Mouse (Mus musculus) MEL (cell line): ENCODE measurements around the gene Gdf11. TPM values are rescaled to one million over a fixed set of nuclear protein-coding genes. Genes with fewer than 3 reads are reported as not detected.

ENCODE experiments used
- DNase-seq: peaks from one replicate; pipeline ENCODE4 v3.0.0; 2011; ENCODE audit warnings: low read depth, low spot score
- H3K27ac ChIP-seq: 2 replicates; pipeline ENCODE4 v1.5.1; 2012; ENCODE audit warnings: low read depth, mild to moderate bottlenecking, control low read depth, low read length, moderate library complexity; ENCODE audit not compliant: control insufficient read depth
- H3K27me3 ChIP-seq, 2 experiments: fragments of 150-350 bp in 1 of 2; sonication (generic) in 1 of 2; 2 replicates each; pipeline ENCODE4 v1.6.1; 2012; ENCODE audit warnings: low read length in 2 of 2, mild to moderate bottlenecking in 2 of 2, improper control_type of control experiment in 1 of 2, moderate library complexity in 1 of 2; ENCODE audit not compliant: insufficient read depth in 2 of 2, control insufficient read depth in 1 of 2
- H3K36me3 ChIP-seq, 2 experiments: 2 replicates each; pipeline ENCODE4 v1.6.1; 2012 to 2014; ENCODE audit warnings: low read length in 2 of 2, improper control_type of control experiment in 1 of 2, inconsistent platforms in 1 of 2, mild to moderate bottlenecking in 1 of 2; ENCODE audit not compliant: insufficient read depth in 2 of 2, control insufficient read depth in 1 of 2
- H3K4me1 ChIP-seq, 2 experiments: fragments of 150-350 bp in 1 of 2; sonication (generic) in 1 of 2; 2 replicates each; pipeline ENCODE4 v1.6.1; 2012; ENCODE audit warnings: low read length in 2 of 2, improper control_type of control experiment in 1 of 2, mild to moderate bottlenecking in 1 of 2; ENCODE audit not compliant: insufficient read depth in 2 of 2, control insufficient read depth in 1 of 2
- H3K4me3 ChIP-seq, 2 experiments: fragments of 150-350 bp in 1 of 2; sonication (generic) in 1 of 2; 2 replicates each; pipeline ENCODE4 v1.5.1; 2012; ENCODE audit warnings: low read depth in 2 of 2, low read length in 2 of 2, mild to moderate bottlenecking in 2 of 2, moderate library complexity in 2 of 2, control low read depth in 1 of 2, improper control_type of control experiment in 1 of 2; ENCODE audit not compliant: control insufficient read depth in 1 of 2, insufficient read depth in 1 of 2
- H3K79me2 ChIP-seq: 2 replicates; pipeline ENCODE4 v1.6.1; 2012; ENCODE audit warnings: mild to moderate bottlenecking, low read length, moderate library complexity; ENCODE audit not compliant: control insufficient read depth, poor library complexity, insufficient read depth
- H3K9ac ChIP-seq: 2 replicates; pipeline ENCODE4 v1.6.1; 2012; ENCODE audit warnings: low read depth, mild to moderate bottlenecking, control low read depth, low read length, moderate library complexity; ENCODE audit not compliant: control insufficient read depth, poor library complexity, severe bottlenecking
- H3K9me3 ChIP-seq: fragments of 150-350 bp; sonication (generic); replicated peaks from 2 replicates; pipeline ENCODE4 v1.6.1; 2012; ENCODE audit warnings: mild to moderate bottlenecking, low read length, improper control_type of control experiment, moderate library complexity; ENCODE audit not compliant: insufficient read depth
- BHLHE40 ChIP-seq: IDR thresholded peaks from 2 replicates; pipeline ENCODE4 v1.6.1; 2012; ENCODE audit warnings: low read depth, mild to moderate bottlenecking, inconsistent platforms, low read length, improper control_type of control experiment, borderline replicate concordance
- E2F4 ChIP-seq: IDR thresholded peaks from 2 replicates; pipeline ENCODE4 v1.6.1; 2011; ENCODE audit warnings: low read depth, low read length, improper control_type of control experiment, borderline replicate concordance
- EP300 ChIP-seq, 2 experiments: IDR thresholded peaks; 2 replicates each; pipeline ENCODE4 v1.6.1; 2011; ENCODE audit warnings: improper control_type of control experiment in 2 of 2, low read length in 2 of 2, low read depth in 1 of 2, mild to moderate bottlenecking in 1 of 2
- ETS1 ChIP-seq: IDR thresholded peaks from 2 replicates; pipeline ENCODE4 v1.6.1; 2012; ENCODE audit warnings: low read depth, mild to moderate bottlenecking, inconsistent platforms, low read length, improper control_type of control experiment, moderate library complexity
- GABPA ChIP-seq: IDR thresholded peaks from 2 replicates; pipeline ENCODE4 v1.6.1; 2012; ENCODE audit warnings: low read depth, mild to moderate bottlenecking, inconsistent platforms, low read length, improper control_type of control experiment, moderate library complexity
- GATA1 ChIP-seq: IDR thresholded peaks from 2 replicates; pipeline ENCODE4 v1.6.1; 2011; ENCODE audit warnings: low read depth, low read length, improper control_type of control experiment
- JUND ChIP-seq: IDR thresholded peaks from 2 replicates; pipeline ENCODE4 v1.6.1; 2011; ENCODE audit warnings: low read depth, mild to moderate bottlenecking, improper control_type of control experiment, low read length
- MAFK ChIP-seq: IDR thresholded peaks from 2 replicates; pipeline ENCODE4 v1.6.1; 2011; ENCODE audit warnings: low read depth, mild to moderate bottlenecking, low read length, improper control_type of control experiment, borderline replicate concordance
- MAX ChIP-seq: IDR thresholded peaks from 2 replicates; pipeline ENCODE4 v1.6.1; 2011; ENCODE audit warnings: low read length, improper control_type of control experiment
- MEF2A ChIP-seq: IDR thresholded peaks from 2 replicates; pipeline ENCODE4 v1.6.1; 2014; ENCODE audit warnings: low read depth, mild to moderate bottlenecking, inconsistent platforms, low read length, improper control_type of control experiment; ENCODE audit not compliant: poor library complexity, insufficient replicate concordance, severe bottlenecking; ENCODE audit errors: extremely low read depth
- MYB ChIP-seq: IDR thresholded peaks from 2 replicates; pipeline ENCODE4 v1.6.1; 2011; ENCODE audit warnings: mild to moderate bottlenecking, low read depth, low read length, improper control_type of control experiment
- MYC ChIP-seq: IDR thresholded peaks from 2 replicates; pipeline ENCODE4 v1.6.1; 2011; ENCODE audit warnings: low read depth, mild to moderate bottlenecking, low read length, improper control_type of control experiment, moderate library complexity
- NELFE ChIP-seq: IDR thresholded peaks from 2 replicates; pipeline ENCODE4 v1.6.1; 2011; ENCODE audit warnings: low read depth, low read length, improper control_type of control experiment
- NRF1 ChIP-seq: IDR thresholded peaks from 2 replicates; pipeline ENCODE4 v1.6.1; 2014; ENCODE audit warnings: low read depth, mild to moderate bottlenecking, inconsistent platforms, low read length, improper control_type of control experiment, moderate library complexity; ENCODE audit not compliant: poor library complexity, insufficient read depth, severe bottlenecking
- POLR2A ChIP-seq, 2 experiments: IDR thresholded peaks; 2 replicates each; pipeline ENCODE4 v1.6.1; 2011 to 2012; ENCODE audit warnings: low read length in 2 of 2, mild to moderate bottlenecking in 2 of 2, control low read depth in 1 of 2, improper control_type of control experiment in 1 of 2, low read depth in 1 of 2, moderate library complexity in 1 of 2; ENCODE audit not compliant: control insufficient read depth in 1 of 2, insufficient read depth in 1 of 2, poor library complexity in 1 of 2
- POLR2AphosphoS2 ChIP-seq: IDR thresholded peaks from 2 replicates; pipeline ENCODE4 v1.6.1; 2011; ENCODE audit warnings: low read length, improper control_type of control experiment
- RCOR1 ChIP-seq: IDR thresholded peaks from 2 replicates; pipeline ENCODE4 v1.6.1; 2012; ENCODE audit warnings: low read depth, mild to moderate bottlenecking, inconsistent platforms, low read length, improper control_type of control experiment
- UBTF ChIP-seq: IDR thresholded peaks from 2 replicates; pipeline ENCODE4 v1.6.1; 2012; ENCODE audit warnings: low read depth, mild to moderate bottlenecking, inconsistent platforms, low read length, improper control_type of control experiment, moderate library complexity, borderline replicate concordance; ENCODE audit not compliant: insufficient read depth
- USF1 ChIP-seq: IDR thresholded peaks from 2 replicates; pipeline ENCODE4 v1.6.1; 2014; ENCODE audit warnings: low read depth, mild to moderate bottlenecking, inconsistent platforms, low read length, improper control_type of control experiment, moderate library complexity
- USF2 ChIP-seq, 2 experiments: IDR thresholded peaks; 2 replicates each; pipeline ENCODE4 v1.6.1; 2011 to 2012; ENCODE audit warnings: improper control_type of control experiment in 2 of 2, low read length in 2 of 2, borderline replicate concordance in 1 of 2, inconsistent platforms in 1 of 2, low read depth in 1 of 2, mild to moderate bottlenecking in 1 of 2; ENCODE audit not compliant: insufficient read depth in 1 of 2
- ZC3H11A ChIP-seq: IDR thresholded peaks from 2 replicates; pipeline ENCODE4 v1.6.1; 2012; ENCODE audit warnings: low read depth, mild to moderate bottlenecking, inconsistent platforms, low read length, improper control_type of control experiment
- ZKSCAN1 ChIP-seq: IDR thresholded peaks from 2 replicates; pipeline ENCODE4 v1.6.1; 2012; ENCODE audit warnings: low read depth, mild to moderate bottlenecking, inconsistent platforms, low read length, improper control_type of control experiment, moderate library complexity
- ZMIZ1 ChIP-seq: IDR thresholded peaks from 2 replicates; pipeline ENCODE4 v1.6.1; 2012; ENCODE audit warnings: low read depth, mild to moderate bottlenecking, inconsistent platforms, low read length, improper control_type of control experiment, moderate library complexity
- polyA plus RNA-seq, 2 experiments: library from polyadenylated mRNA; stranded (reverse) in 1 of 2; unstranded in 1 of 2; fragments of >175 nt in 1 of 2; fragments of >200 nt in 1 of 2; gene quantifications; 2 replicates each; pipeline versions ENCODE4 v1.2.1 to v1.2.4; 2012; ENCODE audit warnings: low replicate concordance in 2 of 2, low read depth in 1 of 2; ENCODE audit not compliant: insufficient read length in 2 of 2, insufficient read depth in 1 of 2, missing spikeins in 1 of 2
- total RNA-seq: library from RNA; depleted of rRNA; stranded (reverse); fragments of 300-350 nt; gene quantifications from 2 replicates; pipeline ENCODE4 v1.2.3, GENCODE M21; 2012

Gene Gdf11
- total and polyA plus RNA-seq, 3 experiments, result 2.3 to 2.8 TPM; not detected in 1

DNA sequence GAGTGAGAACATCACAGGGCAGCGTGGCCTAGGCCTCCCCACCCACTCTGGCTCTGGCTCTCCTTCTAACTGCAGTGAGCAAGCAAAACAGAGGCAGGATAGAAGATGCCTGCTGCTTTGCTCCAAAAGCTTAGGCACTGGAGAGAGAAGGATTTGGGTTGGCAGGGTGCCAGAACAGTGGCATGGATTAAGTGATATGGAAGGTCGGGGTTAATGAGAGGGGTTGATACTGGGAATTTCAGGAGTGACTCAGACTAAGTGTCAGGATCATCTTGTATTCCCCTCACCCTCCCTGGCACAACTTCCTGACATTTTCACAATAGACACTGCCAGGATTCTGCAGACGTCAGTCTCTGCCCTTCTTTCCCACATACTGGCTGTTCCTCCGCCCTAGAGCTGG is 36.8 kb upstream of the Gdf11 start:
- no peak overlapping the region for H3K4me3 ChIP-seq
- no peaks in the 10 kb centered on the region for H3K79me2 ChIP-seq
- peaks cover 0 to 10% of the 10 kb centered on the region in 2 experiments; a peak in 2 of 4 replicates for H3K4me1 ChIP-seq
- H3K9me3 ChIP-seq, result no peaks in the 10 kb centered on the region
- H3K27me3 ChIP-seq, result peaks cover 4 to 8% of the 10 kb centered on the region in 2 experiments
- TF ChIP-seq USF2 (IDR thresholded peaks at IDR 0.05; ENCODE audit: borderline replicate concordance in 1 of 2, insufficient read depth in 1 of 2, low read depth in 1 of 2, low read length in 2 of 2) (no peak), UBTF (no peak), MYC (no peak), ZKSCAN1 (no peak), POLR2A (IDR thresholded peaks at IDR 0.05; ENCODE audit: control insufficient read depth in 1 of 2, insufficient read depth in 1 of 2, low read depth in 1 of 2, low read length in 2 of 2, poor library complexity in 1 of 2) (no peak), NELFE (no peak)
- TF ChIP-seq, all 39 proteins: peak for 0
- no peak for DNase-seq
- Histone ChIP-seq H3K27ac (no peak overlapping the region), H3K9ac (no peak overlapping the region), H3K36me3 (no peaks in the 10 kb centered on the region)

DNA sequence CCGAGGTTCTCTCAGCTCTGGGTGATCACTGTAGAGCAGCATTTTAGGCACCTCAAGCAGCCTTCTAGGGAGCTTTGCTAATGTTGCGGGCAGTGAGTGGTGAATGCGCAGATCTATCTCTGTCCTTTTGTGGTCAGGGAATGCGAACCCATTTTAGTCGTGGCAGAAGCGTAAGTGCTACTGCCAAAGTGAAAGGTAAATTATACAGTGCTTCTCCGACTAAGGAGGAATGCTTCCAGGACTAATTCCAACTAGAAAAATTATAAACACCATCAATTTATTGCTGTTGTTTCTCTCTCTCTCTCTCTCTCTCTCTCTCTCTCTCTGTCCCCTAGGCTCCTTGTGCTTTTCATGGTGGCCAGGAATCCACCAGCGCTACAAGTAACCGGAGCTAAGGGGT is 32.4 kb upstream of the Gdf11 start, which contains the start of gene Bloc1s1:
Bloc1s1 (minus strand) TSS at position 101 of the 400 bp plus-strand sequence.
- Histone ChIP-seq H3K4me1 (peaks cover 0 to 20% of the 10 kb centered on the region in 2 experiments; a peak in 3 of 4 replicates), H3K27me3 (peaks cover 2 to 4% of the 10 kb centered on the region in 2 experiments; a peak in 2 of 4 replicates), H3K36me3 (peaks cover 0 to 2% of the 10 kb centered on the region in 2 experiments; a peak in 1 of 4 replicates), H3K9me3 (no peaks in the 10 kb centered on the region), H3K9ac (peak within 1 kb of the TSS; percentile 82), H3K4me3 (peak within 1 kb of the TSS; percentile 65 to 79), H3K79me2 (peaks cover 3% of the 10 kb centered on the region; the same call in 1 of the 2 replicates), H3K27ac (peak within 1 kb of the TSS; percentile 46)
- TF ChIP-seq JUND (no peak), MEF2A (no peak), NELFE (no peak), E2F4 (no peak), POLR2AphosphoS2 (no peak)
- no peak for DNase-seq

DNA sequence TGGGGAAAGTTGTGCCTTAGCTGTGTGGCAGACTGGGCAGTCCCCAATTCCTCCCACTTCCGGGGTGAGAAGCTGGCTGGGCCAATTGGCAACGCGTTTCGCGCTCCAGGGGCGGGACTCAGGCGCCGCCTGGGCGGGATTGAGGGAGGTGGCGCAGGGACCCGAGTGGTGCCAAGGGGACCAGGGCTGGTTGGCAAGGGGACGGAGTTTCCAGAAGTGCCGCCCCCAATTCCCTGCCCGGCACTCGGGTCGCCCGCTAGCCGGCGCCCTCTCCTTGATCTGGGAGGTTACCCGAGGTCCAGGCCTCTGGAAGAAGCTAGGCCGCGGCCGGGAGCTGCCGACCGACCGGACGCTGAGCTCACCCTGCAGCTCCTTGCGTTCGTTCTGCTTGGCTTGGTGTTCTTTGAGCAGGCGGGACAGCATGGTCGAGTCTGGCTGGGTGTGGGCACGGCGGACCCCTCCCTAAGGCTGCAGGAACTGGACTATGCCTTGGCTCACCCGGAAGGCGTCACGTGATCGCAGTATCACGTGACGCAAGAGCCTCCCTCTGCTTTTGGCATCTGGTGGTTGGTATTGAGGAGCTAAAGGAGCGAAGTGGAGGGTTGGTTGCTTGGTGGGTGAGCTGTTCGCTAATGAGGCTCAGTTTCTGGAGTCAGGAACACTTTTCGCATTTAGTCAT is 31.6 kb upstream of the Gdf11 start:
- H3K4me1 ChIP-seq, result peaks cover 0 to 20% of the 10 kb centered on the region in 2 experiments; a peak in 3 of 4 replicates
- H3K9ac ChIP-seq, result peak overlapping the region; percentile 82
- peak overlapping the region; percentile 46 for H3K27ac ChIP-seq
- H3K9me3 ChIP-seq, result no peaks in the 10 kb centered on the region
- H3K36me3 ChIP-seq, result peaks cover 0 to 2% of the 10 kb centered on the region in 2 experiments; a peak in 1 of 4 replicates
- peaks cover 3% of the 10 kb centered on the region; the same call in 1 of the 2 replicates for H3K79me2 ChIP-seq
- H3K4me3 ChIP-seq, result peak overlapping the region; percentile 65 to 79
- peak; percentile 94 for DNase-seq
- no peaks in the 10 kb centered on the region; a peak in 1 of 4 replicates for H3K27me3 ChIP-seq
- TF ChIP-seq GABPA, result no peak
- 0 out of 2 replicates have a peak, but pooled peaks have one; percentile 11 for TF ChIP-seq ETS1
- no peak for TF ChIP-seq EP300 (IDR thresholded peaks at IDR 0.05; ENCODE audit: low read depth in 1 of 2, low read length in 2 of 2)
- no peak for TF ChIP-seq ZC3H11A
- no peak for TF ChIP-seq POLR2AphosphoS2
- TF ChIP-seq MAX, result peak; percentile 96
- TF ChIP-seq MYB, result no peak
- no peak for TF ChIP-seq MAFK
- peak; percentile 83 for TF ChIP-seq BHLHE40
- peak; percentile 80 for TF ChIP-seq ZMIZ1
- TF ChIP-seq RCOR1, result no peak
- TF ChIP-seq NRF1, result peak; percentile 33; the same call in 1 of the 2 replicates
- TF ChIP-seq GATA1, result no peak
- TF ChIP-seq ZKSCAN1, result no peak
- peak; percentile 99 for TF ChIP-seq USF1
